Mouse (Mus musculus): ENCODE measurements around the gene Wnt9a. TPM values are rescaled to one million over a fixed set of nuclear protein-coding genes. Genes with fewer than 3 reads are reported as not detected.
A peak's percentile ranks its signal among the peaks of the same experiment; 100 is the strongest.
"Not testable (repeated sequence)": the region's sequence is repeated elsewhere in the genome, so short reads cannot be mapped to it uniquely, and the experiment has no call there.

Gene Wnt9a
- total RNA-seq, 2 experiments from 2014 or later, result 14.6 to 24.0 TPM

DNA sequence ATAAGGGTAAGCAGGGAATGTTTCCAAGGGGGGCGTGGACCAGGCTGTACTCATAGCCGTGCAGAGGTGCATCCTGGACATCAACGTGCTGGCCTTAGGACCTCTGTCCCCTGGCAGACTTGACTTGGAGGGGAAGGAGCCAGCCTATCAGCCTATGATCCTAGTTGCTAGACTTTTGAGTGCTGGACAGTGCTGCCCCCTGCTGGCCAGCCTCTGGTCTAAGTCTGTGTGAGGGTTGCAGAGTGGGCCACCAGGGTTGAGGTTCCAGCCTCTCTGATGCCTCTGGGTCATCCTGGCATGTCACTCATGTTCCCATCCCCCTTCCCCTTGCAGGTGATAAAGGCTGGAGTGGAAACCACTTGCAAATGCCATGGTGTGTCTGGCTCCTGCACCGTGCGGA is 23.8 kb downstream of the Wnt9a start:
- intact Hi-C loops (cut with DNase I), result loop anchor here (2.0 kb wide), 1 partner anchor 22 kb away; no protein-coding TSS in a partner anchor
- DNase-seq (ENCODE audit: low spot score in 2 of 2), result peak in 1 of 2 experiments; percentile 55

GRCm38 (mm10) chr11:59331167-59331869 is 24.6 kb downstream of the Wnt9a start:
- intact Hi-C loops (cut with DNase I), result loop anchor here (2.0 kb wide), 1 partner anchor 23 kb away; no protein-coding TSS in a partner anchor
- DNase-seq (ENCODE audit: low spot score in 2 of 2), result no peak

GRCm38 (mm10) chr11:59332938-59333337 is 26.2 kb downstream of the Wnt9a start:
- no peak for DNase-seq (ENCODE audit: low spot score in 2 of 2)

DNA sequence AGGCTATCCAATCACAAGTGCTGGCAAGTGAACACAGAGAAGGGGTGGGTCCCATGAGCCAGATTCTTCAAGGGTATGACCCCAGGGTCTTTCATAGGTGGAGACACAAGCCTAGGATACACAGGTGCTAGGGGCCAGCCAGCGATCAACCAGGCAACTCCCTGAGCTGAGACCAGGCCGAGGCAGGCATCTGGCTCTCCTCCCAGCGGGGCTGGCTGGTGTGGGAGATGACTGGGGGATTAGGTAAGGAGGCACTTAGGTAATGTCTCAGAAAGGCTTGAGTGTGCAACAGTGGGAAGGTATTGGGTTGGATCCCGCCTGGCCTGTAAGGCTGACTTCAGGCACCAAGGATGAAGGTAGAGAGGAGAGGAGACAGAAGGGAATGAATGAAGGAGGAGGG is 28.4 kb downstream of the Wnt9a start:
- intact Hi-C loops (cut with DNase I), result no loop called here

More at GRCm38 (mm10) chr11:59332938-59333337, 26.2 kb downstream of the Wnt9a start:
- intact Hi-C loops (cut with DNase I), result no loop called here

DNA sequence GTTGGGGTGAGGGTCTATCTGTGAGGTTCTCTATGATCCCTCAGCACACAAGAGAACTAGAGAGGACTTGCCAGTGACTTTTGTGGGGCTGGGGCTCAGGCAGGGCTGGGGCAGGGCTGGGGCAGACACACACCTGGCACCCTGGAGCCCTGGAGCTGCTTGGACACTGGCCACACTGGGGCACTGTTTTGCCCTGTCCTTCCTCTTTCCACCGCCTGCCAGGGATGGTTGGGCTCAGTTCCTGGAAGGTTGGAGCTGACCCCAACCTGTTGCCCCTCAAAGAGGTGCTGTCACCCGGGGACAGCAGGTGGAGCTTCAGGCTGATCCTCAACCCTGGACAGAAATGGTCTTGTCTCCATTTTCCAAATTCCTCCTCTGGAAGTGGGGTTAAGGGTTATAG is 29.2 kb downstream of the Wnt9a start:
- intact Hi-C loops (cut with DNase I), result no loop called here
- DNase-seq (ENCODE audit: low spot score in 2 of 2), result no peak

More for the DNA sequence above, 28.4 kb downstream of the Wnt9a start:
- DNase-seq (ENCODE audit: low spot score in 2 of 2), result no peak

DNA sequence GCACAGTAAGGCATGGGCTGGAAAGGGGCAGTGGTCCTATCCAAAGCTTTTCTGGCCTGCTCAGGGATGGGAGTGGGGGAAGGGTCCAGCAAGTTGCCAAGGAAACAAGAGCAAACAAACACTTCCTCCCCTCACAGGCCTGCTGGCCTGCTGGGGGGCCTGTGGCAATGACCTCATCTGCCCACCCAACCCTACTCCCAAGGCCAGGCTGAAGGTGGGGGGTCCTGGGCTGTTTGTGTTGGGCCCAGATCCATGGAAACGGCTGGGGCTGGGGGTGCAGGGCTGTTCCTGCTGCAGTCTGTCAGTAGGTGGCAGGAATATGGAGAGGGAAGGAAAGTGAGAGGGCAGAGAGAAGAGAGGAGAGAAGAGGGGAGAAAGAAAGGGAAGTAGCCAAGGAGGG is 29.7 kb downstream of the Wnt9a start:
- no peak for DNase-seq (ENCODE audit: low spot score in 2 of 2)
- intact Hi-C loops (cut with DNase I), result no loop called here

GRCm38 (mm10) chr11:59337955-59338735 is 31.4 kb downstream of the Wnt9a start:
- DNase-seq (ENCODE audit: low spot score in 2 of 2), result peak in 1 of 2 experiments; percentile 50

GRCm38 (mm10) chr11:59338736-59339120 is 32.0 kb downstream of the Wnt9a start:
- peak; percentile 61 to 71 for DNase-seq (ENCODE audit: low spot score in 2 of 2)
- intact Hi-C loops (cut with DNase I), result loop anchor here (1.0 kb wide), 1 partner anchor 31 kb away; no protein-coding TSS in a partner anchor

More at GRCm38 (mm10) chr11:59337955-59338735, 31.4 kb downstream of the Wnt9a start:
- intact Hi-C loops (cut with DNase I), result loop anchor here (1.0 kb wide), 1 partner anchor 31 kb away; no protein-coding TSS in a partner anchor

GRCm38 (mm10) chr11:59342956-59343355 is 36.2 kb downstream of the Wnt9a start:
- DNase-seq (ENCODE audit: low spot score in 2 of 2), result no peak
- intact Hi-C loops (cut with DNase I), result no loop called here

- intact Hi-C loops (cut with DNase I), result no loop called here
Observed at GRCm38 (mm10) chr11:59346166-59346910, 39.6 kb downstream of the Wnt9a start.

DNA sequence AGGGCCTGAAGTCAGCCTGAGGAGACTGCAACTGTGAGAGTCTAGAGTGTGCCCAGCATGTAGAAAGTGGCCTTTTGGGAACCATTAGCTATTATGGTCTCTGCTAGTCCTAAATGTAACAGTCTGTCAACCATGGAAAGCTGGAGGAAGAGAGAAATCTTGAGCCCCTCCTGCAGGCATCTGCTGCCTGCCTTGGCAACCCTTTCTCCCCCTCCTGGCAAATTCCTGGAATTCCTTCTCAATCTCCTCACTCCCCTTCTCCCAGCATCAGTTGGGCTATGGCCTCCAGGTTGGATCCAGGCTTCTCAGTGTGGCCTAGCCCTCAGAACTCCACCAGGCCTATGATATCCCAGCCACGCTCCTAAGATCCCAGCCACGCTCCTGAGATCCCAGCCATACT is 43.6 kb downstream of the Wnt9a start:
- no peak for DNase-seq (ENCODE audit: low spot score in 2 of 2)
- intact Hi-C loops (cut with DNase I), result no loop called here

More at GRCm38 (mm10) chr11:59346166-59346910, 39.6 kb downstream of the Wnt9a start:
- DNase-seq (ENCODE audit: low spot score in 2 of 2), result no peak

- DNase-seq (ENCODE audit: low spot score in 2 of 2), result peak in 1 of 2 experiments; percentile 46
- intact Hi-C loops (cut with DNase I), result no loop called here
Observed at GRCm38 (mm10) chr11:59354793-59355192, 48.1 kb downstream of the Wnt9a start.

- intact Hi-C loops (cut with DNase I), result no loop called here
Observed at GRCm38 (mm10) chr11:59356874-59357289, 50.2 kb downstream of the Wnt9a start.

DNA sequence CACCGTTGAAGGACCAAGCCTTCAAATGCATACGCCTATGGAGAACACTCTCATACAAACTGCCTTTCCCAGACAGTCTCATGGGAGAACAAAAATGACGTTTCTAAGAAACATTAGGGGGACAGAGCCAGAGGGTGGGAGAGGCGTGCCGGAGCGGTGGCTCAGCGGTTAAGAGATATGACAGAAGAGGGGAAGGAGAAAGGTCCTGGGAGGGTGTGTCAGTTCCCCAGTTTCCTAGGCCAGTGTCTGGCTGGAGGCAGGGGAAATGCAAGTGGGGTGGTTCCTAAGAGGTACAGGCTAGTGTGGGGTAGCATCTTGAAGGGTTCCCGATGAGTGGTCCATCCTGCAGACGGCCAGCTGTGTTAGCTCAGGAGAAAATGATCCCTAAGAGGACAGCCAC is 54.6 kb downstream of the Wnt9a start:
- DNase-seq (ENCODE audit: low spot score in 2 of 2), result no peak
- intact Hi-C loops (cut with DNase I), result no loop called here

More at GRCm38 (mm10) chr11:59356874-59357289, 50.2 kb downstream of the Wnt9a start:
- DNase-seq (ENCODE audit: low spot score in 2 of 2), result no peak

- intact Hi-C loops (cut with DNase I), result no loop called here
- DNase-seq (ENCODE audit: low spot score in 2 of 2), result no peak
Observed at GRCm38 (mm10) chr11:59364007-59364406, 57.3 kb downstream of the Wnt9a start.

DNA sequence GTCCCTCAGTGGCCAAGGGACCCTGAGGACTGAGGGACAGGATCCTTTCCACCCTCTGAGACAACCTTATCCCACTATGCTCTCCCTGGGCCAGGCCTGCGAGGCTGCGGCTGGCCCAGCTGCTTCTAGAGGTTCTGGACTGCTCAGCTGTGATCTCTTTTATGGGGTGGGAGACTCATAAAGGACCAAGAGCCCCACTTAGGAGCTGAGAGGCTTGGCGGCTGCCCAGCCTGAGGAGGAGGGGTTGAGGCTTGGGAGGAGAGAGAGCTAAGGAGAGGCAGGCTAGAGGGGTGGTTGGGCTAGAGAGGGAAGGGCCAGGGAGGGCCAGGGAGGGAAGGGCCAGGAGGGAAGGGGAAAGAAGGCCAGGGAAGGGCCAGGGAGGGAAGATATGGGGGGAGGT is 57.7 kb downstream of the Wnt9a start:
- intact Hi-C loops (cut with DNase I), result no loop called here
- DNase-seq (ENCODE audit: low spot score in 2 of 2), result no peak

- intact Hi-C loops (cut with DNase I), result no loop called here
- DNase-seq (ENCODE audit: low spot score in 2 of 2), result no peak
Observed at GRCm38 (mm10) chr11:59366031-59366430, 59.3 kb downstream of the Wnt9a start.

DNA sequence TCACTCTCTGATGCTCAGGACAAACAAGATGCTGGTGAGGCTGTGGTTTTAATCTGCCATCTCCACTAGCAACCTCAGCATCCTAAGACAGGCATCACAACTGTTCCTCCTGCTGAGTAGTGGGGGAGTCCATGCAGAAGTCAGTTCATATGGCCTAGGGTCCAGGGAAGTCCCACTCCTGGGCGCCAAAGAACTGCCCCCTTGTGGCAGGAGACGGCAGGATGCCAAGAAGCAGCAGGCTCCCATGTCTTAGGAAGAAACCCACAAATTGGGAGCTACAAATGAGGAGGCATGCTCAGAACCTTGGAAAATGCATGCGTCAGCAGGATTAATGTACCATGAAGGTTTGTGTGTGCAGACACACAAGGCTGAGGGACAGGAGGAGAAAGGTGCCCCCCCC is 59.9 kb downstream of the Wnt9a start:
- no peak for DNase-seq (ENCODE audit: low spot score in 2 of 2)
- intact Hi-C loops (cut with DNase I), result no loop called here

DNA sequence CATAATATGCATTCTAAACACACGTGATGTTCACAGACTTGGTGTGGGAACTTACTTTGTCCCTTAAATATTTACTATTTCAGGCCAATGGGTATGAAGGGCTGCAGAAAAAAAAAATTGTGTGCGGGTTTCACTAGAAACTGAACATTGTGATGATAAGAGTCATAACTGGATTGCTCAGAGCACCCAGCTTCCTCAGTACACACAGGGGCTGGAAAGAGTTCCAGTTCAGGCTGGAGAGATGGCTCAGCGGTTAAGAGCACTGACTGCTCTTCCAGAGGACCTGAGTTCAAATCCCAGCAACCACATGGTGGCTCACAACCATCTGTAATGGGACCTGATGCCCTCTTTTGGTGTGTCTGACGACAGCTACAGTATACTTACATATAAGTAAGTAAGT is 61.2 kb downstream of the Wnt9a start:
- DNase-seq (ENCODE audit: low spot score in 2 of 2); intact Hi-C loops (cut with DNase I): not testable (repeated sequence)

GRCm38 (mm10) chr11:59369848-59370247 is 63.1 kb downstream of the Wnt9a start:
- no peak for DNase-seq (ENCODE audit: low spot score in 2 of 2)
- intact Hi-C loops (cut with DNase I), result no loop called here
